Mouse (Mus musculus): ENCODE measurements around the gene Ptma. TPM values are rescaled to one million over a fixed set of nuclear protein-coding genes. Genes with fewer than 3 reads are reported as not detected.
"Not testable (repeated sequence)": the region's sequence is repeated elsewhere in the genome, so short reads cannot be mapped to it uniquely, and the experiment has no call there.

The Ptma gene
- total RNA-seq, 2 experiments from 2014 or later = 336 to 423 TPM

GRCm38 (mm10) chr1:86530871-86531546, 4.5 kb downstream of the Ptma start:
- intact Hi-C loops (cut with DNase I) = no loop called here
- DNase-seq (ENCODE audit: low spot score in 2 of 2) = no peak

- intact Hi-C loops (cut with DNase I) = loop anchor here (1.0 kb wide), 2 partner anchors 30 to 91 kb away; no protein-coding TSS in a partner anchor
- no peak for DNase-seq (ENCODE audit: low spot score in 2 of 2)
Observed at GRCm38 (mm10) chr1:86531547-86532321, 5.2 kb downstream of the Ptma start.

GRCm38 (mm10) chr1:86532362-86533051, 6.0 kb downstream of the Ptma start:
- peak; percentile 94 to 96 for DNase-seq (ENCODE audit: low spot score in 2 of 2)
- intact Hi-C loops (cut with DNase I) = loop anchor here (1.0 kb wide), 2 partner anchors 31 to 92 kb away; no protein-coding TSS in a partner anchor

GRCm38 (mm10) chr1:86533411-86534130, 7.0 kb downstream of the Ptma start:
- intact Hi-C loops (cut with DNase I) = no loop called here
- peak; percentile 72 to 91 for DNase-seq (ENCODE audit: low spot score in 2 of 2)

GRCm38 (mm10) chr1:86538383-86538782, 11.9 kb downstream of the Ptma start:
- intact Hi-C loops (cut with DNase I) = no loop called here
- no peak for DNase-seq (ENCODE audit: low spot score in 2 of 2)

- intact Hi-C loops (cut with DNase I); DNase-seq (ENCODE audit: low spot score in 2 of 2): not testable (repeated sequence)
Observed at GRCm38 (mm10) chr1:86539583-86539982, 13.1 kb downstream of the Ptma start.

GRCm38 (mm10) chr1:86542584-86542983, 16.1 kb downstream of the Ptma start:
- DNase-seq (ENCODE audit: low spot score in 2 of 2) = no peak

GRCm38 (mm10) chr1:86546797-86547196, 20.3 kb downstream of the Ptma start:
- DNase-seq (ENCODE audit: low spot score in 2 of 2) = no peak
- intact Hi-C loops (cut with DNase I) = no loop called here

More at GRCm38 (mm10) chr1:86542584-86542983, 16.1 kb downstream of the Ptma start:
- intact Hi-C loops (cut with DNase I) = no loop called here

- intact Hi-C loops (cut with DNase I) = no loop called here
- DNase-seq (ENCODE audit: low spot score in 2 of 2) = no peak
Observed at GRCm38 (mm10) chr1:86551299-86551698, 24.8 kb downstream of the Ptma start.

GRCm38 (mm10) chr1:86551877-86552276, 25.4 kb downstream of the Ptma start:
- intact Hi-C loops (cut with DNase I) = no loop called here
- no peak for DNase-seq (ENCODE audit: low spot score in 2 of 2)

- no peak for DNase-seq (ENCODE audit: low spot score in 2 of 2)
- intact Hi-C loops (cut with DNase I) = no loop called here
Observed at GRCm38 (mm10) chr1:86555665-86556064, 29.1 kb downstream of the Ptma start.

- no peak for DNase-seq (ENCODE audit: low spot score in 2 of 2)
- intact Hi-C loops (cut with DNase I) = no loop called here
Observed at GRCm38 (mm10) chr1:86557872-86558271, 31.3 kb downstream of the Ptma start.

GRCm38 (mm10) chr1:86559232-86559631, 32.7 kb downstream of the Ptma start:
- intact Hi-C loops (cut with DNase I) = no loop called here
- no peak for DNase-seq (ENCODE audit: low spot score in 2 of 2)

- no peak for DNase-seq (ENCODE audit: low spot score in 2 of 2)
- intact Hi-C loops (cut with DNase I) = no loop called here
Observed at GRCm38 (mm10) chr1:86562663-86563062, 36.1 kb downstream of the Ptma start.

GRCm38 (mm10) chr1:86568409-86568808, 41.9 kb downstream of the Ptma start:
- no peak for DNase-seq (ENCODE audit: low spot score in 2 of 2)
- intact Hi-C loops (cut with DNase I) = no loop called here

- no peak for DNase-seq (ENCODE audit: low spot score in 2 of 2)
- intact Hi-C loops (cut with DNase I) = no loop called here
Observed at GRCm38 (mm10) chr1:86569292-86569860, 42.9 kb downstream of the Ptma start.

GRCm38 (mm10) chr1:86571381-86571780, 44.9 kb downstream of the Ptma start:
- intact Hi-C loops (cut with DNase I) = no loop called here
- DNase-seq (ENCODE audit: low spot score in 2 of 2) = no peak

GRCm38 (mm10) chr1:86571941-86572340, 45.4 kb downstream of the Ptma start:
- intact Hi-C loops (cut with DNase I) = no loop called here
- DNase-seq (ENCODE audit: low spot score in 2 of 2) = no peak
